Mouse (Mus musculus) neural tube, embryonic 11.5 days (tissue): ENCODE measurements around the gene Gm14296. TPM values are rescaled to one million over a fixed set of nuclear protein-coding genes. Genes with fewer than 3 reads are reported as not detected.
"Not testable (repeated sequence)": the region's sequence is repeated elsewhere in the genome, so short reads cannot be mapped to it uniquely, and the experiment has no call there.

Source experiments
- ATAC-seq: fragments of 200-750 bp; cut with Nextera tagmentation; 2 replicates; pipeline ENCODE4 v1.8.0; 2017; ENCODE audit warnings: moderate number of reproducible peaks, mild to moderate bottlenecking, moderate TSS enrichment, moderate library complexity; ENCODE audit not compliant: insufficient read depth, low FRiP score, low TSS enrichment
- DNase-seq: peaks from one replicate; pipeline ENCODE4 v3.0.0-alpha.2; 2015; ENCODE audit warnings: low spot score
- H3K27ac ChIP-seq: fragments of 300-500 bp; sonication (generic); 2 replicates; pipeline ENCODE4 v1.5.1; 2014; ENCODE audit warnings: low read depth, mild to moderate bottlenecking, low read length
- H3K27me3 ChIP-seq: fragments of 300-500 bp; sonication (generic); 2 replicates; pipeline ENCODE4 v1.6.1; 2014; ENCODE audit warnings: mild to moderate bottlenecking, low read length, mixed read lengths; ENCODE audit not compliant: control insufficient read depth, insufficient read depth
- H3K36me3 ChIP-seq: fragments of 300-500 bp; sonication (generic); 2 replicates; pipeline ENCODE4 v1.6.1; 2014; ENCODE audit warnings: mild to moderate bottlenecking, low read length, moderate library complexity, mixed read lengths; ENCODE audit not compliant: control insufficient read depth, insufficient read depth
- H3K4me1 ChIP-seq: fragments of 300-500 bp; sonication (generic); 2 replicates; pipeline ENCODE4 v1.6.1; 2014; ENCODE audit warnings: low read length, mixed read lengths; ENCODE audit not compliant: control insufficient read depth, insufficient read depth
- H3K4me2 ChIP-seq: fragments of 300-500 bp; sonication (generic); 2 replicates; pipeline ENCODE4 v1.6.1; 2014; ENCODE audit warnings: low read depth, mild to moderate bottlenecking, moderate library complexity
- H3K4me3 ChIP-seq: fragments of 300-500 bp; sonication (generic); 2 replicates; pipeline ENCODE4 v1.5.1; 2014; ENCODE audit warnings: low read depth, low read length
- H3K9ac ChIP-seq: fragments of 300-500 bp; sonication (generic); 2 replicates; pipeline ENCODE4 v1.6.1; 2014; ENCODE audit warnings: mild to moderate bottlenecking, low read length
- H3K9me3 ChIP-seq: fragments of 300-500 bp; sonication (generic); 2 replicates; pipeline ENCODE4 v1.6.1; 2016; ENCODE audit warnings: low read length; ENCODE audit not compliant: control insufficient read depth
- WGBS: fragments of 180-500 bp; shearing (Covaris S2); extraction: QIAGEN DNeasy Blood & Tissue Kit; methylation state at CpG from one replicate; pipeline ENCODE4 v1.1.7; 2014; 5-methylcytosine and 5-hydroxymethylcytosine counted together
- polyA plus RNA-seq: library from polyadenylated mRNA; unstranded; fragments of >200 nt; fragmentation: Nextera tagmentation; extraction: Ambion mirVana; gene quantifications from 2 replicates; pipeline ENCODE4 v1.2.1, GENCODE M21; 2014

The Gm14296 gene
- 10.9 and 11.0 TPM in 2 replicates for polyA plus RNA-seq

DNA sequence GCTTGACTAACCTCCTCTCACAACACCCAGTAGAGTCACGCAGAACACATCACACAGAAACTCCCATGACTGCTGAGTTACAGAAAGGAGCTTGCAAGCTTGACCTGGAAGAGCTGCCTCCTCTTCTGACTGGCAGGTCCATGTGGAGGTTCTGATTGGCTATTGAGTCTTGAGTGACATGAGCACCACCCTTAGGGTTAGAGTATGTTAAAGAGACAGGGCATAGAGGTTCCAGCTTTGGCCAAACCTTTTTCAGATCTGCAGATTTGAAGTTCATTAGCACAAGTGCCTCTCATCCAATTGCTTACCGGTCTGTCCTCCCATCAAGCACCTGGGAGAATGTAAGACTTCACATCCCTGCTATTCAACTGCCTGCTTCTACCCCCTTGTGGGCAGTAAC lies at the start of gene Gm14296:
Gene Gm14296, minus strand, starts transcription at position 101 of the 400 bp plus-strand sequence.
- ATAC-seq, H3K4me3 ChIP-seq, H3K9me3 ChIP-seq, H3K27me3 ChIP-seq, H3K4me2 ChIP-seq, H3K4me1 ChIP-seq, DNase-seq, H3K36me3 ChIP-seq, H3K27ac ChIP-seq, H3K9ac ChIP-seq: not testable (repeated sequence)
- WGBS: no CpG with 5 or more reads among the region's 2 CpGs

DNA sequence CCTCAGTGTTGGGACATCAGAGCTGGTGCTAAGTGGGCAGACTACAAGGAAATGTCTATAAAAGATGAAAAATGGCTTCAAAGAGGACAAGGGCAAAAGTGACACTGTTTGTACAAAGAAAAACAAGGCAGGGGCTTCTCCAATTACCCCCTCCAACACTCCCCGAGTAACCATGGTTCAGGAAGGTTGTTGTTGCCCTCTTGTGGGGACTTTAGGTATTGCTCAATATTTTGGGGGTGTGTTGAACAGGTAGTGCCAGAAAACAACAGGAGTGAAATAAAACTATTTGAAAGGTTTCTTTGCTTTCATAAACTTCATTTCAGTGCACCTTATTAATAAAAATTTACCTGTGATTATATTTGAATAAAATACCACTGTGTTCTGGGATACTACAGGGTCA lies 22.1 kb downstream of the Gm14296 start:
- not testable (repeated sequence) for H3K27ac ChIP-seq, H3K9me3 ChIP-seq, H3K4me2 ChIP-seq, DNase-seq, H3K36me3 ChIP-seq, H3K4me3 ChIP-seq, ATAC-seq, H3K27me3 ChIP-seq, H3K4me1 ChIP-seq, H3K9ac ChIP-seq
- no CpG with 5 or more reads among the region's 1 CpGs for WGBS

Other genes starting within 250 kb of the Gm14296 start
- gene Gm14305, start 219.5 kb downstream of the Gm14296 start, polyA plus RNA-seq: 29.7 TPM in 2 replicates
- gene Gm14295, start 129.2 kb downstream of the Gm14296 start, polyA plus RNA-seq: 10.3 and 13.9 TPM in 2 replicates
- gene Gm14408, start 96.7 kb downstream of the Gm14296 start, polyA plus RNA-seq: not detected in 2 replicates
- 5.1 and 8.7 TPM in 2 replicates for gene Gm14419, start 73.1 kb upstream of the Gm14296 start, polyA plus RNA-seq
- gene Gm14401, start 146.5 kb upstream of the Gm14296 start, polyA plus RNA-seq: not detected in 2 replicates